Mouse (Mus musculus) lung, adult 2 months (tissue): ENCODE measurements around the gene Hemgn.

Experiments used
- CTCF ChIP-seq: fragments of 200-500 bp; IDR thresholded peaks from 2 replicates; pipeline ENCODE4 v1.5.1; 2011; ENCODE audit warnings: mild to moderate bottlenecking, low read length, control low read depth; ENCODE audit not compliant: insufficient read depth
- POLR2A ChIP-seq: fragments of 200-500 bp; IDR thresholded peaks from 2 replicates; pipeline ENCODE4 v1.6.1; 2011; ENCODE audit warnings: low read depth, mild to moderate bottlenecking, control low read depth, low read length, borderline replicate concordance; ENCODE audit errors: extremely low read depth

DNA sequence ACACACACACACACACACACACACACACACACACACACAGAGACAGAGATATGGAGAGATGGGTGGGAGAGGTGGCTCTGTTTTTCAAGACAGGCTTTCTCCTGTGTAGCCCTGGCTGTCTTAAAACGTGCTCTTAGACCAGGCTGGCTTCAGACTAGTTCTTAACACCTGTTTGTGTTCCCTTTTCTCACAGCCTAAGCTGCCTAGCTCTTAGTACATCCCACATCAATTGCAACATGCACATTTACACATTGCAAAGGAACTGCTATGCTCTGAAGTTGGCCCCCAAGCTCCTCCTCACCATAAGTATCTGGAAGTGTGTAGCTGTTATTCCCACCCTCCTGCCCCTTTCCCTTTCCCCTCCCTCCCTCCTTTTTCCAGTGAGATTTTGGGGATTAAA lies 34.2 kb upstream of the Hemgn start:
- no peak for TF ChIP-seq CTCF
- no peak for TF ChIP-seq POLR2A
